Mouse (Mus musculus) midbrain, embryonic 13.5 days (tissue): ENCODE data around the gene Mettl7b. TPM values are rescaled to one million over a fixed set of nuclear protein-coding genes. Genes with fewer than 3 reads are reported as not detected.

ENCODE experiments used
- ATAC-seq: fragments of 200-750 bp; cut with Nextera tagmentation; 2 replicates; pipeline ENCODE4 v1.8.0; 2017; ENCODE audit warnings: mild to moderate bottlenecking, moderate TSS enrichment, moderate library complexity
- H3K27ac ChIP-seq: fragments of 300-500 bp; sonication (generic); 2 replicates; pipeline ENCODE4 v1.5.1; 2015; ENCODE audit warnings: inconsistent platforms, mild to moderate bottlenecking, moderate library complexity
- H3K27me3 ChIP-seq: fragments of 300-500 bp; sonication (generic); 2 replicates; pipeline ENCODE4 v1.6.1; 2015; ENCODE audit warnings: mild to moderate bottlenecking, inconsistent platforms
- H3K36me3 ChIP-seq: fragments of 300-500 bp; sonication (generic); 2 replicates; pipeline ENCODE4 v1.6.1; 2015; ENCODE audit warnings: mild to moderate bottlenecking, inconsistent platforms
- H3K4me1 ChIP-seq: fragments of 300-500 bp; sonication (generic); replicated peaks from 2 replicates; pipeline ENCODE4 v1.6.1; 2015; ENCODE audit warnings: inconsistent platforms
- H3K4me2 ChIP-seq: fragments of 300-500 bp; sonication (generic); replicated peaks from 2 replicates; pipeline ENCODE4 v1.6.1; 2015; ENCODE audit warnings: moderate library complexity, mild to moderate bottlenecking, inconsistent platforms
- H3K4me3 ChIP-seq: fragments of 300-500 bp; sonication (generic); replicated peaks from 2 replicates; pipeline ENCODE4 v1.5.1; 2015; ENCODE audit warnings: mild to moderate bottlenecking, inconsistent platforms
- H3K9ac ChIP-seq: fragments of 300-500 bp; sonication (generic); replicated peaks from 2 replicates; pipeline ENCODE4 v1.6.1; 2015; ENCODE audit warnings: mild to moderate bottlenecking, inconsistent platforms
- H3K9me3 ChIP-seq: fragments of 300-500 bp; sonication (generic); 2 replicates; pipeline ENCODE4 v1.6.1; 2016; ENCODE audit warnings: mild to moderate bottlenecking, inconsistent platforms
- WGBS: fragments of 180-500 bp; shearing (Covaris S2); methylation state at CpG from one replicate; pipeline ENCODE4 v1.1.7; 2015; 5-methylcytosine and 5-hydroxymethylcytosine counted together
- polyA plus RNA-seq: library from polyadenylated mRNA; unstranded; fragments of >200 nt; fragmentation: Nextera tagmentation; extraction: Ambion mirVana; gene quantifications from 2 replicates; pipeline ENCODE4 v1.2.1, GENCODE M21; 2015

Mettl7b gene
- polyA plus RNA-seq, 1 experiment from 2014 or later: not detected

- WGBS: 86% methylated on average over 9 of the region's 9 CpGs
- Histone ChIP-seq H3K9me3 (no peaks in the 10 kb centered on the region), H3K4me3 (no peak overlapping the region), H3K27me3 (peaks cover 28% of the 10 kb centered on the region), H3K9ac (no peak overlapping the region), H3K27ac (no peak overlapping the region), H3K4me1 (peaks cover 11% of the 10 kb centered on the region), H3K4me2 (no peak overlapping the region), H3K36me3 (no peaks in the 10 kb centered on the region)
- no peak for ATAC-seq
Observed at GRCm38 (mm10) chr10:128938457-128938856, 22.3 kb downstream of the Mettl7b start.

GRCm38 (mm10) chr10:128937756-128938390 lies 22.9 kb downstream of the Mettl7b start:
- 78% methylated on average over 12 of the region's 12 CpGs for WGBS

GRCm38 (mm10) chr10:128935826-128936440 lies 24.9 kb downstream of the Mettl7b start:
- Histone ChIP-seq H3K4me1 (peaks cover 15% of the 10 kb centered on the region), H3K27me3 (peaks cover 53% of the 10 kb centered on the region), H3K4me3 (no peak overlapping the region), H3K36me3 (no peaks in the 10 kb centered on the region), H3K9ac (no peak overlapping the region), H3K27ac (no peak overlapping the region), H3K9me3 (no peaks in the 10 kb centered on the region), H3K4me2 (no peak overlapping the region)
- WGBS: 74% methylated on average over 8 of the region's 8 CpGs
- no peak for ATAC-seq

More at GRCm38 (mm10) chr10:128937756-128938390, 22.9 kb downstream of the Mettl7b start:
- H3K9me3 ChIP-seq: no peaks in the 10 kb centered on the region
- H3K27ac ChIP-seq: no peak overlapping the region
- peaks cover 34% of the 10 kb centered on the region for H3K27me3 ChIP-seq
- H3K36me3 ChIP-seq: no peaks in the 10 kb centered on the region
- H3K9ac ChIP-seq: no peak overlapping the region
- H3K4me1 ChIP-seq: peaks cover 15% of the 10 kb centered on the region
- no peak overlapping the region for H3K4me2 ChIP-seq
- no peak overlapping the region for H3K4me3 ChIP-seq
- ATAC-seq: no peak

- H3K27me3 ChIP-seq: peaks cover 58% of the 10 kb centered on the region
- no peak overlapping the region for H3K4me3 ChIP-seq
Observed at GRCm38 (mm10) chr10:128934997-128935787, 25.6 kb downstream of the Mettl7b start.

GRCm38 (mm10) chr10:128933976-128934721 lies 26.6 kb downstream of the Mettl7b start:
- WGBS: 3% methylated on average over 21 of the region's 21 CpGs
- Histone ChIP-seq H3K4me2 (peak overlapping the region; percentile 76), H3K36me3 (no peaks in the 10 kb centered on the region), H3K27ac (no peak overlapping the region), H3K4me3 (peak overlapping the region; percentile 47), H3K9me3 (no peaks in the 10 kb centered on the region), H3K9ac (peak overlapping the region; percentile 54), H3K4me1 (peaks cover 15% of the 10 kb centered on the region), H3K27me3 (peaks cover 66% of the 10 kb centered on the region)
- peak; percentile 32; the same call in 1 of the 2 replicates for ATAC-seq

More at GRCm38 (mm10) chr10:128934997-128935787, 25.6 kb downstream of the Mettl7b start:
- no peaks in the 10 kb centered on the region for H3K36me3 ChIP-seq
- 66% methylated on average over 7 of the region's 7 CpGs for WGBS
- peaks cover 15% of the 10 kb centered on the region for H3K4me1 ChIP-seq
- H3K4me2 ChIP-seq: no peak overlapping the region
- no peak overlapping the region for H3K9ac ChIP-seq
- H3K9me3 ChIP-seq: no peaks in the 10 kb centered on the region
- 0 out of 2 replicates have a peak, but pooled peaks have one; percentile 13 for ATAC-seq
- no peak overlapping the region for H3K27ac ChIP-seq

- peaks cover 66% of the 10 kb centered on the region for H3K27me3 ChIP-seq
- peak; percentile 82 for ATAC-seq
- no peaks in the 10 kb centered on the region for H3K36me3 ChIP-seq
Observed at GRCm38 (mm10) chr10:128933574-128933973, 27.2 kb downstream of the Mettl7b start, which contains the start of gene Itga7. Itga7 (plus strand) TSS chr10:128933818.

GRCm38 (mm10) chr10:128931441-128931840 lies 29.3 kb downstream of the Mettl7b start:
- Histone ChIP-seq H3K4me3 (no peak overlapping the region), H3K4me1 (peaks cover 22% of the 10 kb centered on the region), H3K4me2 (no peak overlapping the region), H3K36me3 (no peaks in the 10 kb centered on the region), H3K27me3 (peaks cover 75% of the 10 kb centered on the region), H3K9ac (no peak overlapping the region), H3K27ac (no peak overlapping the region), H3K9me3 (no peaks in the 10 kb centered on the region)
- no peak for ATAC-seq
- WGBS: 75% methylated on average over 2 of the region's 2 CpGs

More at GRCm38 (mm10) chr10:128933574-128933973, 27.2 kb downstream of the Mettl7b start, which contains the start of gene Itga7:
- H3K27ac ChIP-seq: no peak within 1 kb of the TSS
- H3K9me3 ChIP-seq: no peaks in the 10 kb centered on the region
- H3K4me2 ChIP-seq: peak within 1 kb of the TSS; percentile 76
- WGBS: under 1% methylated on average over 26 of the region's 26 CpGs
- peak within 1 kb of the TSS; percentile 47 for H3K4me3 ChIP-seq
- H3K4me1 ChIP-seq: peaks cover 15% of the 10 kb centered on the region
- H3K9ac ChIP-seq: peak within 1 kb of the TSS; percentile 54

GRCm38 (mm10) chr10:128929638-128930378 lies 31.0 kb downstream of the Mettl7b start:
- Histone ChIP-seq H3K4me2 (no peak overlapping the region), H3K9ac (no peak overlapping the region), H3K9me3 (no peaks in the 10 kb centered on the region), H3K4me3 (no peak overlapping the region), H3K36me3 (no peaks in the 10 kb centered on the region), H3K4me1 (peaks cover 22% of the 10 kb centered on the region), H3K27me3 (peaks cover 61% of the 10 kb centered on the region), H3K27ac (no peak overlapping the region)
- 67% methylated on average over 7 of the region's 7 CpGs for WGBS
- ATAC-seq: 0 out of 2 replicates have a peak, but pooled peaks have one; percentile 27

GRCm38 (mm10) chr10:128928356-128928755 lies 32.4 kb downstream of the Mettl7b start:
- Histone ChIP-seq H3K9ac (no peak overlapping the region), H3K4me2 (no peak overlapping the region), H3K27me3 (peaks cover 46% of the 10 kb centered on the region), H3K4me1 (peaks cover 18% of the 10 kb centered on the region), H3K4me3 (no peak overlapping the region), H3K9me3 (no peaks in the 10 kb centered on the region), H3K27ac (no peak overlapping the region), H3K36me3 (no peaks in the 10 kb centered on the region)
- 35% methylated on average over 4 of the region's 4 CpGs for WGBS
- no peak for ATAC-seq

- Histone ChIP-seq H3K4me3 (peak within 1 kb of the TSS; percentile 92), H3K4me2 (peak within 1 kb of the TSS; percentile 72), H3K27ac (peak within 1 kb of the TSS; percentile 94), H3K9me3 (no peaks in the 10 kb centered on the region), H3K4me1 (peaks cover 43% of the 10 kb centered on the region), H3K9ac (peak within 1 kb of the TSS; percentile 87), H3K36me3 (no peaks in the 10 kb centered on the region; the same call in none of the 2 replicates), H3K27me3 (peaks cover 10% of the 10 kb centered on the region; the same call in 1 of the 2 replicates)
- 72% methylated on average over 9 of the region's 9 CpGs for WGBS
- ATAC-seq: no peak
Observed at GRCm38 (mm10) chr10:128923935-128924334, 36.9 kb downstream of the Mettl7b start, which contains the start of gene Bloc1s1. Bloc1s1 (minus strand) TSS chr10:128924035.
